Mouse (Mus musculus): ENCODE results near the gene Phkg1. TPM values are rescaled to one million over a fixed set of nuclear protein-coding genes. Genes with fewer than 3 reads are reported as not detected.
"Not testable (repeated sequence)": the region's sequence is repeated elsewhere in the genome, so short reads cannot be mapped to it uniquely, and the experiment has no call there.

Gene Phkg1
- polyA plus RNA-seq, 1 experiment from 2014 or later: 0.15 TPM

- Histone ChIP-seq H3K9ac (ENCODE audit: low read depth, low read length) (no peak overlapping the region), H3K4me1 (ENCODE audit: control insufficient read depth, insufficient read depth, low read length) (no peaks in the 10 kb centered on the region), H3K4me3 (ENCODE audit: low read length) (no peak overlapping the region), H3K36me3 (ENCODE audit: control insufficient read depth, insufficient read depth, low read length) (no peaks in the 10 kb centered on the region), H3K27me3 (ENCODE audit: control insufficient read depth, insufficient read depth, low read length) (no peaks in the 10 kb centered on the region), H3K4me2 (replicated peaks; ENCODE audit: low read depth, low read length) (no peak overlapping the region), H3K9me3 (ENCODE audit: control insufficient read depth, low read length) (no peaks in the 10 kb centered on the region), H3K27ac (ENCODE audit: low read depth, low read length) (no peak overlapping the region)
- whole genome bisulfite sequencing: 56% methylated on average over 9 of the region's 9 CpGs
- no peak for ATAC-seq (ENCODE audit: low FRiP score, low TSS enrichment)
These were observed 31.8 kb upstream of the Phkg1 start for GRCm38 (mm10) chr5:129929924-129930855.

GRCm38 (mm10) chr5:129925933-129926332, 27.6 kb upstream of the Phkg1 start:
- H3K4me3 ChIP-seq (ENCODE audit: low read length): no peak overlapping the region
- no peaks in the 10 kb centered on the region for H3K9me3 ChIP-seq (ENCODE audit: control insufficient read depth, low read length)
- no peak overlapping the region for H3K27ac ChIP-seq (ENCODE audit: low read depth, low read length)
- H3K27me3 ChIP-seq (ENCODE audit: control insufficient read depth, insufficient read depth, low read length): no peaks in the 10 kb centered on the region
- no peak for ATAC-seq (ENCODE audit: low FRiP score, low TSS enrichment)
- H3K4me2 ChIP-seq (replicated peaks; ENCODE audit: low read depth, low read length): no peak overlapping the region
- H3K9ac ChIP-seq (ENCODE audit: low read depth, low read length): no peak overlapping the region
- no peaks in the 10 kb centered on the region for H3K36me3 ChIP-seq (ENCODE audit: control insufficient read depth, insufficient read depth, low read length)
- WGBS: 67% methylated on average over 5 of the region's 5 CpGs
- no peaks in the 10 kb centered on the region for H3K4me1 ChIP-seq (ENCODE audit: control insufficient read depth, insufficient read depth, low read length)

DNA sequence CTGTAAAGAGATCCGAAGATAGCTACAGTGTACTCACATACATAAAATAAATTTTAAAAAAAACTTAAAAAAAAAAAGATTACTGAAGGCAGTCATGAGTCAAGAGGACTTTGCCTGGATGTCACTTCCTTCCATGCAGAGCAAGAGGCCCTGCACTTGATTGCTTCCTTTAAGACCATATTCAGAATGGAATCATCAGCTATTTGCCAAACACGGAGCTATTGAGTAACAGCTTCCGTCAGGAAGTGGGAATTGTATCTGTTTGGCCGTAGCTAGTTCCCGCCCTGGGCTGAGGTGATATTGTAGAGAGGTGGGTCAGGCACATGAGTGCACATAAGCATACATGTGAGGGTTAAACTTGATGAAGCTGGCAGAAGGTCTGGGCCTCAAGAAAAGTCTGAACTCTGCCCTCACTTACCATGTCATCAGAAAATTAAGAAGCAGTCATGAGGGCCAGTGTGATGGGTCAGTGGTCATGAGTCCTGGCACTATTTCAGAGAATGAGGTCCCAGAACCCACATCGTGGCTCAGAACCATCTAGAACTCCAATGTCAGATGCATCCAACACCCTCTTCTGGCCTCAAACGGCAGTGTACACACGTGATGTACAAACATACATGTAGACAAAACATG, 26.6 kb upstream of the Phkg1 start:
- no peaks in the 10 kb centered on the region for H3K27me3 ChIP-seq (ENCODE audit: control insufficient read depth, insufficient read depth, low read length)
- 85% methylated on average over 8 of the region's 8 CpGs for WGBS
- no peak overlapping the region for H3K9ac ChIP-seq (ENCODE audit: low read depth, low read length)
- H3K27ac ChIP-seq (ENCODE audit: low read depth, low read length): no peak overlapping the region
- no peak overlapping the region for H3K4me2 ChIP-seq (replicated peaks; ENCODE audit: low read depth, low read length)
- H3K9me3 ChIP-seq (ENCODE audit: control insufficient read depth, low read length): no peaks in the 10 kb centered on the region
- no peak for ATAC-seq (ENCODE audit: low FRiP score, low TSS enrichment)
- no peaks in the 10 kb centered on the region for H3K4me1 ChIP-seq (ENCODE audit: control insufficient read depth, insufficient read depth, low read length)
- no peak overlapping the region for H3K4me3 ChIP-seq (ENCODE audit: low read length)
- H3K36me3 ChIP-seq (ENCODE audit: control insufficient read depth, insufficient read depth, low read length): no peaks in the 10 kb centered on the region

DNA sequence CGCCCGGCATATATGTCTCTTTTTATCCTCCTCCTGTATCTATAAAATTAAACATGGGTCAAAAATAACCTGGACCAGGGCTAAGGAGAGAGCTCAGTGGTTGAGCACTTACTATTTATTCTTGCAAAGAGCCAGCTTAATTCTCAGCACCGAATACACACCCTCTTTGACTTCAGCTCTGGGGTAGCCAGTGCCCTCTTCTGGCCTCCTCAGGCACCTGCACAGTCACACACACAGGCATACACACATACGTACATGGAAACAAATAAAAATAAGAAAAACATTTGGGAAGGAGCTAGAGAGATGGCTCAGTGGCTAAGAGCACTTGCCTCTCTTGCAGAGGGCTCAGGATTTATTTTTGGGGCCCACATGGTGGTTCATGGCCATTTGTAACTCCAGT, 23.6 kb upstream of the Phkg1 start:
- WGBS: 96% methylated on average over 4 of the region's 4 CpGs
- Histone ChIP-seq H3K36me3 (ENCODE audit: control insufficient read depth, insufficient read depth, low read length) (no peaks in the 10 kb centered on the region), H3K4me2 (replicated peaks; ENCODE audit: low read depth, low read length) (no peak overlapping the region), H3K4me3 (ENCODE audit: low read length) (no peak overlapping the region), H3K9me3 (ENCODE audit: control insufficient read depth, low read length) (no peaks in the 10 kb centered on the region), H3K9ac (ENCODE audit: low read depth, low read length) (no peak overlapping the region), H3K4me1 (ENCODE audit: control insufficient read depth, insufficient read depth, low read length) (no peaks in the 10 kb centered on the region), H3K27me3 (ENCODE audit: control insufficient read depth, insufficient read depth, low read length) (no peaks in the 10 kb centered on the region), H3K27ac (ENCODE audit: low read depth, low read length) (no peak overlapping the region)
- ATAC-seq (ENCODE audit: low FRiP score, low TSS enrichment): no peak

DNA sequence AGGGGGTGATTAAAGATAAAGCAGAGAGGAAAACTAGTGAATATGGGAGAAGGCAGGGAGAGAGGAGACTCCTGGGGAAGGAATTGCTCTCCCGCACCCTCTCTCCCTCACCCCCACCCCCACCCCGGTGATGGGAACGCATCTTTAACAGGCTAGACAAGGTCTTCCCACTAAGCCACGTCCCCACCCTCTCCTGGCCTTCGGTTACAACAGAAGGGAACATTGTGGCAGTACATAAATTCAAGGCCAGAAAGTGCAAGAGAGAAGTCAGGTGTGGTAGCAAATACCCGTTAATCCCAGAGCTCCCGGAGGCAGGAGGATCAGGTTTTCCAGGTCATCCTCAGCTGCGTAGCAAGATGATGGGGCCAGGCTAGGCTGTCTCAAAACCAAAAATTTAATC, 21.0 kb upstream of the Phkg1 start:
- no peaks in the 10 kb centered on the region for H3K27me3 ChIP-seq (ENCODE audit: control insufficient read depth, insufficient read depth, low read length)
- no peak overlapping the region for H3K27ac ChIP-seq (ENCODE audit: low read depth, low read length)
- no peaks in the 10 kb centered on the region for H3K36me3 ChIP-seq (ENCODE audit: control insufficient read depth, insufficient read depth, low read length)
- H3K4me2 ChIP-seq (replicated peaks; ENCODE audit: low read depth, low read length): no peak overlapping the region
- H3K4me1 ChIP-seq (ENCODE audit: control insufficient read depth, insufficient read depth, low read length): no peaks in the 10 kb centered on the region
- H3K9me3 ChIP-seq (ENCODE audit: control insufficient read depth, low read length): no peaks in the 10 kb centered on the region
- H3K9ac ChIP-seq (ENCODE audit: low read depth, low read length): no peak overlapping the region
- WGBS: 59% methylated on average over 8 of the region's 8 CpGs
- no peak for ATAC-seq (ENCODE audit: low FRiP score, low TSS enrichment)
- no peak overlapping the region for H3K4me3 ChIP-seq (ENCODE audit: low read length)

GRCm38 (mm10) chr5:129918752-129919151, 20.4 kb upstream of the Phkg1 start:
- Histone ChIP-seq H3K27ac (ENCODE audit: low read depth, low read length) (no peak overlapping the region), H3K4me2 (replicated peaks; ENCODE audit: low read depth, low read length) (no peak overlapping the region), H3K9ac (ENCODE audit: low read depth, low read length) (no peak overlapping the region), H3K4me1 (ENCODE audit: control insufficient read depth, insufficient read depth, low read length) (no peaks in the 10 kb centered on the region), H3K9me3 (ENCODE audit: control insufficient read depth, low read length) (no peaks in the 10 kb centered on the region), H3K4me3 (ENCODE audit: low read length) (no peak overlapping the region), H3K27me3 (ENCODE audit: control insufficient read depth, insufficient read depth, low read length) (no peaks in the 10 kb centered on the region), H3K36me3 (ENCODE audit: control insufficient read depth, insufficient read depth, low read length) (no peaks in the 10 kb centered on the region)
- WGBS: 77% methylated on average over 9 of the region's 9 CpGs
- ATAC-seq (ENCODE audit: low FRiP score, low TSS enrichment): no peak

GRCm38 (mm10) chr5:129918065-129918651, 19.8 kb upstream of the Phkg1 start:
- ATAC-seq (ENCODE audit: low FRiP score, low TSS enrichment): no peak
- H3K4me1 ChIP-seq (ENCODE audit: control insufficient read depth, insufficient read depth, low read length): no peaks in the 10 kb centered on the region
- no peaks in the 10 kb centered on the region for H3K36me3 ChIP-seq (ENCODE audit: control insufficient read depth, insufficient read depth, low read length)
- H3K27me3 ChIP-seq (ENCODE audit: control insufficient read depth, insufficient read depth, low read length): no peaks in the 10 kb centered on the region
- H3K9ac ChIP-seq (ENCODE audit: low read depth, low read length): no peak overlapping the region
- H3K27ac ChIP-seq (ENCODE audit: low read depth, low read length): no peak overlapping the region
- 90% methylated on average over 24 of the region's 24 CpGs for WGBS
- no peak overlapping the region for H3K4me3 ChIP-seq (ENCODE audit: low read length)
- no peaks in the 10 kb centered on the region for H3K9me3 ChIP-seq (ENCODE audit: control insufficient read depth, low read length)
- H3K4me2 ChIP-seq (replicated peaks; ENCODE audit: low read depth, low read length): no peak overlapping the region

- not testable (repeated sequence) for H3K27ac ChIP-seq (ENCODE audit: low read depth, low read length); H3K4me2 ChIP-seq (replicated peaks; ENCODE audit: low read depth, low read length); H3K9me3 ChIP-seq (ENCODE audit: control insufficient read depth, low read length); ATAC-seq (ENCODE audit: low FRiP score, low TSS enrichment); H3K36me3 ChIP-seq (ENCODE audit: control insufficient read depth, insufficient read depth, low read length); H3K4me1 ChIP-seq (ENCODE audit: control insufficient read depth, insufficient read depth, low read length); H3K27me3 ChIP-seq (ENCODE audit: control insufficient read depth, insufficient read depth, low read length); H3K4me3 ChIP-seq (ENCODE audit: low read length); H3K9ac ChIP-seq (ENCODE audit: low read depth, low read length)
- WGBS: 85% methylated on average over 11 of the region's 11 CpGs
These were observed 17.1 kb upstream of the Phkg1 start for GRCm38 (mm10) chr5:129915491-129915890.

DNA sequence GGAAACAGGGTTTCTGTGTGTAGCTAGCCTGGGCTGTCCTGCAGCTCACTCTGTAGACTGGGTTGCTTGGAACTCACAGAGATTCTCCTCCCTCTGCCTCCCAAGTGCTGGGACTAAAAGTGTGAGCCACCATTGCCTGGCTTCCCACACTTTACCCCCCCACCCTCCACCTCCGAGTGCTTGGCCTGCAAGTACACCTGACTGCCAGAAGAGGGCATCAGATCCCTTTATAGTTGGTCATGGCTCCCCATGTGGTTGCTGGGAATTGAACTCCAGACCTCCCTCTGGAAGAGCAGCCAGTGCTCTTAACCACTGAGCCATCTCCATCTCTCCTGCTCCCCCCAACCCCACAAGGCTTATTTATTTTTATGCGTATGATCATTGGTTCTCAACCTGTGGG, 15.7 kb upstream of the Phkg1 start:
- Histone ChIP-seq H3K27me3 (ENCODE audit: control insufficient read depth, insufficient read depth, low read length) (no peaks in the 10 kb centered on the region), H3K9me3 (ENCODE audit: control insufficient read depth, low read length) (no peaks in the 10 kb centered on the region), H3K4me3 (ENCODE audit: low read length) (no peak overlapping the region), H3K4me1 (ENCODE audit: control insufficient read depth, insufficient read depth, low read length) (no peaks in the 10 kb centered on the region), H3K4me2 (replicated peaks; ENCODE audit: low read depth, low read length) (no peak overlapping the region), H3K27ac (ENCODE audit: low read depth, low read length) (no peak overlapping the region), H3K36me3 (ENCODE audit: control insufficient read depth, insufficient read depth, low read length) (no peaks in the 10 kb centered on the region), H3K9ac (ENCODE audit: low read depth, low read length) (no peak overlapping the region)
- ATAC-seq (ENCODE audit: low FRiP score, low TSS enrichment): peak; percentile 41; the same call in 1 of the 2 replicates
- WGBS: 34% methylated on average over 2 of the region's 2 CpGs

All from kidney, embryonic 14.5 days (tissue).